Mouse (Mus musculus): ENCODE measurements at regions not wholly inside any gene's neighbourhood (a gene's known extent, or its start where the extent isn't known, plus 50 kb on each side); places are given as distances from the start of the nearest gene placed in this dataset.

DNA sequence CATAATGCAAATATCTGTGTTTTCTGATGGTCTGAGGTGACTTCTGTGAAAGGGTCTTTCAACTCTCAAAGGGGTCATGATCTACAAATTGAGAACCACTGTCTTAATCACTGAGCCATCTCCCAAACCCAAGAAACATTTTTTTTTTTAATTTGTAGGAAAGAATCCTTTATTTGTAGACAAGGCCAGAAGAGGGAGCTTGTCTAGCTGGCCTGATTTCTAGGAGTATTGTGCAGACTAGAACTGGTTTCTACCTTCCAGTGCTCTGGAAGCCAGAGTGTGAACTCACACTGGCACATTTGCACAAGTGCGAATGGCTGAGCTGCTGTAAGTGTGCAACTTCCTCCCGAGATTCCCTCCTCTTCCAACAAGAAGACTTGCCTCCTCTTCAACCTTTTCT, 148.1 kb upstream of the Ncam1 start:
- WGBS: 79% methylated on average over 2 of the region's 2 CpGs
- ATAC-seq (ENCODE audit: insufficient number of reproducible peaks, insufficient read depth, low FRiP score, low read depth): no peak
- H3K4me1 ChIP-seq (ENCODE audit: control insufficient read depth in 2 of 2, insufficient read depth in 2 of 2, low read length in 2 of 2): no peaks in the 10 kb centered on the region
- H3K36me3 ChIP-seq (ENCODE audit: control insufficient read depth, insufficient read depth, low read length): no peaks in the 10 kb centered on the region
- no peaks in the 10 kb centered on the region for H3K9me3 ChIP-seq (ENCODE audit: control insufficient read depth, low read length)
- H3K27me3 ChIP-seq (ENCODE audit: control insufficient read depth, insufficient read depth, low read length): no peaks in the 10 kb centered on the region
- no peak overlapping the region for H3K27ac ChIP-seq (replicated peaks in 1 of 2; ENCODE audit: control insufficient read depth in 1 of 2, insufficient read depth in 1 of 2, low read depth in 2 of 2, low read length in 2 of 2)
- H3K4me3 ChIP-seq (ENCODE audit: control insufficient read depth in 1 of 2, insufficient read depth in 1 of 2, low read depth in 1 of 2, low read length in 2 of 2): no peak overlapping the region
- no peak overlapping the region for H3K9ac ChIP-seq (ENCODE audit: low read length)
- no peak overlapping the region for H3K4me2 ChIP-seq (ENCODE audit: low read length)

DNA sequence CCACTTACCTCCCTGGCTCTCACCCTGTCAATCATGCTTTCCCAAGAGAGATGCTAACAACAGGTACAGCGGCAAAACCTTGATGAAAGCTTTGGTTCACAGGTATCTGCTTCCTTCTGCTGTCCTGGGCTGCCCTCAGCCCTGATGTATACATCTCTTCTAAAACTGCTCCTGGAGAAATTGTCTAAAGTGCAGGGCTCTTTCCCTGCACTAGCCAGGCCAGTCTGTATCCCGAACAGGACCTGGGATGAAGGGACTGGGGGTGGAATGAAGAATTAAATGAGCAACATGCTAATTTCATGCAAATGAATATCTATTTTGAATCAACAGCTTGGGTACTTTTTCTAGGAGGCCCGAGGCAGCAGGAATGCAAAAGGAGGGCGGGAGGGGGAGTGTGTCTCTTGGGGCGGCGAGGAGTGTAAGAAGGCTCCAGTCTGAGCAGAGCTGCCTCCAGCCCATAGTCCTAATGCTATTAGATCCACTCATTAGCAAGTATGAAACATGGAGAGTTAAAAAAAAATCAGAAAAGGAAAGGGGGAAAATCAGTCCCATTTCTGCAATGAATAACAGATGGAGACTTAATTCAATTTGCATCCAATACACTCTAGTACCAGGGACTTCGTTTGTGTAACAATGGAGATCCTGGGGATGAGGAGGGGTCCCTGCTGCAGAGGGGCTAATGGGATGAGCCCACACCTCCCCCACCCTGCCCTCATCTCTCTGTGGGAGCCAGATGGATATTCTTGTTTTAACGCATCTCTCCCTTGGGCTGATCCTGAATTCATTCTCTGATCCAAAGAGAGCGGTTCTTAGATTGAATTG, 137.0 kb upstream of the Ncam1 start:
- Histone ChIP-seq H3K9me3 (ENCODE audit: control insufficient read depth, low read length) (no peaks in the 10 kb centered on the region), H3K36me3 (ENCODE audit: control insufficient read depth, insufficient read depth, low read length) (no peaks in the 10 kb centered on the region), H3K27me3 (ENCODE audit: control insufficient read depth, insufficient read depth, low read length) (no peaks in the 10 kb centered on the region), H3K27ac (replicated peaks in 1 of 2; ENCODE audit: control insufficient read depth in 1 of 2, insufficient read depth in 1 of 2, low read depth in 2 of 2, low read length in 2 of 2) (no peak overlapping the region), H3K4me2 (ENCODE audit: low read length) (no peak overlapping the region), H3K4me3 (ENCODE audit: control insufficient read depth in 1 of 2, insufficient read depth in 1 of 2, low read depth in 1 of 2, low read length in 2 of 2) (no peak overlapping the region), H3K4me1 (ENCODE audit: control insufficient read depth in 2 of 2, insufficient read depth in 2 of 2, low read length in 2 of 2) (0 out of 4 replicates have a peak, but pooled peaks cover 0 to 2% of the 10 kb centered on the region in 2 experiments), H3K9ac (ENCODE audit: low read length) (no peak overlapping the region)
- ATAC-seq (ENCODE audit: insufficient number of reproducible peaks, insufficient read depth, low FRiP score, low read depth): no peak
- WGBS: 34% methylated on average over 9 of the region's 9 CpGs

DNA sequence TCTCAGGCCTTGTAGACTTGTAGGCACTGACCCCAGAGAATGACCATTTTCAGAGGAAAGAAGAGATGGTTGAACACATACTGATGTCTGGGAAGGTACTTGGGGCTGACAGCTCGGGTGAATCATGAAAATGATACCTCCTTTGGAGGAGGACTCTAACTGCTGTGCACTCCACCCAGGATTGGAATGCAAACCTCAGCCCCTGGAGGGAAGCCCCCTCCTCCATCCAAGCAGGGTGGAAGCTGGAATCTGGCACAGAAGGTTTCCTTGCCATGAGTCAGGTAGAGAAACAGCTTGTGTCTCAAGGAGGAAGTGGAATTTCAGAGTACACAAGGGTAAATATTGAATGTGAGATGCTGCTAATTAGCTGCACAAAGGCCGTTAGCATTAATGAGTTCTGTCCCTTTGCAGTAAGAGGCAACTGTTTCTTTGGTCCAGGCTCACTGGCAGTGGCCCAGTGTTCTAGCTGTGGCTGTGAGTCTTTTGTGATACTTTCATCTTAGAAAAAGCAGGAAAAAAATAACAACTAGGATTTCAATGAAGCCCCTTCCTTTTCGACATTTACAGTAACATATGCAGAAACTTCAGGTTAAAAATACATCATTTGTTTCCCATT, 129.4 kb upstream of the Ncam1 start:
- WGBS: 73% methylated on average over 3 of the region's 3 CpGs
- no peak for ATAC-seq (ENCODE audit: insufficient number of reproducible peaks, insufficient read depth, low FRiP score, low read depth)
- H3K36me3 ChIP-seq (ENCODE audit: control insufficient read depth, insufficient read depth, low read length): no peaks in the 10 kb centered on the region
- peaks cover 10 to 20% of the 10 kb centered on the region in 2 experiments for H3K4me1 ChIP-seq (ENCODE audit: control insufficient read depth in 2 of 2, insufficient read depth in 2 of 2, low read length in 2 of 2)
- no peak overlapping the region for H3K4me2 ChIP-seq (ENCODE audit: low read length)
- H3K27me3 ChIP-seq (ENCODE audit: control insufficient read depth, insufficient read depth, low read length): no peaks in the 10 kb centered on the region
- no peak overlapping the region for H3K9ac ChIP-seq (ENCODE audit: low read length)
- no peaks in the 10 kb centered on the region for H3K9me3 ChIP-seq (ENCODE audit: control insufficient read depth, low read length)
- no peak overlapping the region for H3K27ac ChIP-seq (replicated peaks in 1 of 2; ENCODE audit: control insufficient read depth in 1 of 2, insufficient read depth in 1 of 2, low read depth in 2 of 2, low read length in 2 of 2)
- H3K4me3 ChIP-seq (ENCODE audit: control insufficient read depth in 1 of 2, insufficient read depth in 1 of 2, low read depth in 1 of 2, low read length in 2 of 2): no peak overlapping the region

DNA sequence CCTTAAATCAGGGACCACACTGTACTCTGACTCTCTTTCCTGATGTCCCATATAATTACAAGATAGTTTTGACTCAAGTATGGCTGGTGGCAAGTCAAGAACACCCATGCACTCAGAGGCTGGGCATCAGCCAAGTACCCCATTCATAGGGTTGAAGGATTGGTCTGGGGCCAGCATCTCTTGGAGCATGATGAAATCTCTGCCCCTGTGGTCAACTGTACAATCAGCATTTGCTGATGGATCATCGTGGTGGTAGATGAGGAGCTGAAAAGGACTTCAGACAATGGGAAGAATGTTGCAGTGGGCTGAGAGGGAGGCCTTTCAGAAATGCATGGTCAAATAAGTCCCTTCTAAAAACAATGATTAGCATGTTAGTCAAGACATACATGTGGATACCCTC, 128.6 kb upstream of the Ncam1 start:
- Histone ChIP-seq H3K4me3 (ENCODE audit: control insufficient read depth in 1 of 2, insufficient read depth in 1 of 2, low read depth in 1 of 2, low read length in 2 of 2) (no peak overlapping the region), H3K4me2 (ENCODE audit: low read length) (no peak overlapping the region), H3K36me3 (ENCODE audit: control insufficient read depth, insufficient read depth, low read length) (no peaks in the 10 kb centered on the region), H3K9ac (ENCODE audit: low read length) (no peak overlapping the region), H3K9me3 (ENCODE audit: control insufficient read depth, low read length) (no peaks in the 10 kb centered on the region), H3K27me3 (ENCODE audit: control insufficient read depth, insufficient read depth, low read length) (no peaks in the 10 kb centered on the region), H3K27ac (replicated peaks in 1 of 2; ENCODE audit: control insufficient read depth in 1 of 2, insufficient read depth in 1 of 2, low read depth in 2 of 2, low read length in 2 of 2) (no peak overlapping the region), H3K4me1 (ENCODE audit: control insufficient read depth in 2 of 2, insufficient read depth in 2 of 2, low read length in 2 of 2) (peaks cover 19 to 29% of the 10 kb centered on the region in 2 experiments)
- ATAC-seq (ENCODE audit: insufficient number of reproducible peaks, insufficient read depth, low FRiP score, low read depth): no peak
- WGBS: 55% methylated on average over 1 of the region's 1 CpGs

DNA sequence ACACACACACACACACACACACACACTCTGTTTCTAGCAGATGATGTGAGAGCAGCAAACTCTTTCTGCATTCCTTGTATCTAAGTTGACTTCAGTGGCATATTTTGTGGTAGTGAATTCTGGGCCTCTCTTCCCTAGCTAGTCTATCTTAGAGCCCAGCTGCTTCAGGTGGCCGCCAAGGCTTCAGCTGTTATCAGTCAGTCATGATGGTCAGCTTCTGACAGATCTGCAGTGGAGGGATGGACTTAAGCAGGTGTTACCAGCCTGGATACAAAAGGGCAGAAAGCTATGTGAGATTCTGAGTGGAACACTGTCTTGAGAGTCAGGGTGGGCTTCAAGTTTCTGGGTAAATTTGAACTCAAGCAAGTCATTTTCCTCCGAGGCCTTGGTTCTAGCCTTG, 127.1 kb upstream of the Ncam1 start:
- no peak overlapping the region for H3K27ac ChIP-seq (replicated peaks in 1 of 2; ENCODE audit: control insufficient read depth in 1 of 2, insufficient read depth in 1 of 2, low read depth in 2 of 2, low read length in 2 of 2)
- no peaks in the 10 kb centered on the region for H3K36me3 ChIP-seq (ENCODE audit: control insufficient read depth, insufficient read depth, low read length)
- no peaks in the 10 kb centered on the region for H3K27me3 ChIP-seq (ENCODE audit: control insufficient read depth, insufficient read depth, low read length)
- no peak for ATAC-seq (ENCODE audit: insufficient number of reproducible peaks, insufficient read depth, low FRiP score, low read depth)
- no peak overlapping the region for H3K9ac ChIP-seq (ENCODE audit: low read length)
- no peak overlapping the region for H3K4me3 ChIP-seq (ENCODE audit: control insufficient read depth in 1 of 2, insufficient read depth in 1 of 2, low read depth in 1 of 2, low read length in 2 of 2)
- WGBS: 76% methylated on average over 2 of the region's 2 CpGs
- no peaks in the 10 kb centered on the region for H3K9me3 ChIP-seq (ENCODE audit: control insufficient read depth, low read length)
- no peak overlapping the region for H3K4me2 ChIP-seq (ENCODE audit: low read length)
- peaks cover 26 to 41% of the 10 kb centered on the region in 2 experiments for H3K4me1 ChIP-seq (ENCODE audit: control insufficient read depth in 2 of 2, insufficient read depth in 2 of 2, low read length in 2 of 2)

DNA sequence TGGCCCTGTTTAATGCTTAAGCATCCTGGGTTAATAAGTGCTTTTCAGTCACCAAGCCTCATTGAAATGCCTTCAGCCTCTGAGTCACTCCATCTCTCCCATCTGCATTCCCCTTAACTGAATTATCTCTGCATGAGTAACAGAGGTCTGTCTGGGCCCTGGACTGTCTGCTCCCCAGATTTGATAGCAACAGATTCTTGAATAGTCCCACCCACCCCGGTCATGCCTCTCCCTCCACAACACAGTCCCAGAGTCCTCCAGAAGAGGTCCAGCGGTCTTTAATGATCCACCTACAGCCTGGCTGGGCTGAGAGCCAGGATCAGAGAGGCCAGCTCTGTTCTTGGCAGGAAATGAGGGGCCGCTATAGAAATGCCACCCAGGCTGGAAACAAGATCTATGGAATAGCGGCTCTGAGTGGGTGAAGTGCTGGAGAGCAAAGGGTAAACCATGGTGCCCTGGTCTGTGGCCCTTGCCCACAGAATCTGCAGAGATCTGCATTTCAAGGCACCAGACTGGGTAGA, 125.3 kb upstream of the Ncam1 start:
- WGBS: 2% methylated on average over 4 of the region's 4 CpGs
- Histone ChIP-seq H3K4me2 (ENCODE audit: low read length) (peak overlapping the region; percentile 12; the same call in 1 of the 2 replicates), H3K36me3 (ENCODE audit: control insufficient read depth, insufficient read depth, low read length) (no peaks in the 10 kb centered on the region), H3K4me1 (ENCODE audit: control insufficient read depth in 2 of 2, insufficient read depth in 2 of 2, low read length in 2 of 2) (peaks cover 26 to 41% of the 10 kb centered on the region in 2 experiments), H3K9ac (ENCODE audit: low read length) (no peak overlapping the region), H3K4me3 (ENCODE audit: control insufficient read depth in 1 of 2, insufficient read depth in 1 of 2, low read depth in 1 of 2, low read length in 2 of 2) (no peak overlapping the region), H3K27ac (replicated peaks in 1 of 2; ENCODE audit: control insufficient read depth in 1 of 2, insufficient read depth in 1 of 2, low read depth in 2 of 2, low read length in 2 of 2) (peak overlapping the region; percentile 90 to 91), H3K9me3 (ENCODE audit: control insufficient read depth, low read length) (no peaks in the 10 kb centered on the region), H3K27me3 (ENCODE audit: control insufficient read depth, insufficient read depth, low read length) (no peaks in the 10 kb centered on the region)
- peak; percentile 83 for ATAC-seq (ENCODE audit: insufficient number of reproducible peaks, insufficient read depth, low FRiP score, low read depth)

DNA sequence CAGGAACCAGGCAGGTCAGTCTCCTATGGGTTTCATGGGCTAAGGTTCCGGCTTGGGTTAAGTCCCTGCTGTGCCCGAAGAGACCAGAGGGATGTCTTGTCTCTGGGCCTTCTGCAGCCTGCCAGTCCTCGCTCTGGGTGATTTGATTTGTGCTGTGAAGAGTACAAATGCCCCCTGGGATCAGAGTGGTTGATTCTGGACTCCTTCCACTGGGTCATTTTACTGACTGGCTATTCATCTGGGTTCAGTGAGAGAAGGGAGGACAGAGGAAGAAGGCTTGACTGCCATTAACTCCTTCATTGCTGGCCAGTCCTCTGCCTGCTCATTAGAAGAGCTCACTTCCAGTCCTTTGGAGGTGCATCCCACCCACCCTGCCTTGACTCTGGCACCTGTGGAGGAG, 124.0 kb upstream of the Ncam1 start:
- H3K9ac ChIP-seq (ENCODE audit: low read length): no peak overlapping the region
- no peaks in the 10 kb centered on the region for H3K9me3 ChIP-seq (ENCODE audit: control insufficient read depth, low read length)
- no peak overlapping the region for H3K4me3 ChIP-seq (ENCODE audit: control insufficient read depth in 1 of 2, insufficient read depth in 1 of 2, low read depth in 1 of 2, low read length in 2 of 2)
- no peak overlapping the region for H3K4me2 ChIP-seq (ENCODE audit: low read length)
- H3K27me3 ChIP-seq (ENCODE audit: control insufficient read depth, insufficient read depth, low read length): no peaks in the 10 kb centered on the region
- WGBS: 75% methylated on average over 3 of the region's 3 CpGs
- ATAC-seq (ENCODE audit: insufficient number of reproducible peaks, insufficient read depth, low FRiP score, low read depth): no peak
- H3K4me1 ChIP-seq (ENCODE audit: control insufficient read depth in 2 of 2, insufficient read depth in 2 of 2, low read length in 2 of 2): peaks cover 29 to 41% of the 10 kb centered on the region in 2 experiments
- H3K36me3 ChIP-seq (ENCODE audit: control insufficient read depth, insufficient read depth, low read length): no peaks in the 10 kb centered on the region
- peak overlapping the region; percentile 37; a peak in 3 of 4 replicates for H3K27ac ChIP-seq (replicated peaks in 1 of 2; ENCODE audit: control insufficient read depth in 1 of 2, insufficient read depth in 1 of 2, low read depth in 2 of 2, low read length in 2 of 2)

Data from heart, embryonic 14.5 days (tissue).